Mouse (Mus musculus): Measurements from ENCODE around the gene Nr4a1.

Nr4a1 gene

DNA sequence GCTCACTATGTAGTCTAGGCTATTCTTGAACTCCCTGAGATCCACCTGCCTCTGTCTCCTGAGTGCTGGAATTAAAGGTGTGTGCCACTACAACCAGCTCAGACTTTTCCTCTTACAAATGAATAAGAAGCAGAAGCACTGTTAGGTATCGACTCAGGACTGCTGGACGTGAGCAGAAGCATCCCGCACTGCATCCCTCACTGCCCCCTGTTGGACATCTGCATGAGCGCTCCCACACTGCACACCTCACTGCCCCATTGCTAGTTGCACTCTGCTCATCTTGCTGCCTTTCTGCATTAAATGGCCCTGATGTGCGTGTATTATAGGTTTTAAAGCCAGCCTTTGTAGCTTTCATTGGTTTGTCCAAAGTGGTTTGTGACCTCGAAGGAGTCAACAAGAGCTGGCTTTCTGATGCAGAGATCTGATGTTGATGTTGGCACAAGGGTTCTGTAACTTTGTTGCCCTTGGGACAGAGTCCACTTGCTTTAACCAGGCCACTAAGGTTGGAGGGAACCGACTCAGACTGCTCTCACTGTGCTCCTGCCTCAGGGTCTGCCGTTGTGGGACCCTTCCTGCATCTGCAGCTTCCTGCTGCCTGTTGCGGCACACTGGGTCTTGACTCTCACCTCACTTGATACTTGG is 32.2 kb downstream of the Nr4a1 start:
- peak; percentile 51 for DNase-seq (ENCODE audit: low spot score)

DNA sequence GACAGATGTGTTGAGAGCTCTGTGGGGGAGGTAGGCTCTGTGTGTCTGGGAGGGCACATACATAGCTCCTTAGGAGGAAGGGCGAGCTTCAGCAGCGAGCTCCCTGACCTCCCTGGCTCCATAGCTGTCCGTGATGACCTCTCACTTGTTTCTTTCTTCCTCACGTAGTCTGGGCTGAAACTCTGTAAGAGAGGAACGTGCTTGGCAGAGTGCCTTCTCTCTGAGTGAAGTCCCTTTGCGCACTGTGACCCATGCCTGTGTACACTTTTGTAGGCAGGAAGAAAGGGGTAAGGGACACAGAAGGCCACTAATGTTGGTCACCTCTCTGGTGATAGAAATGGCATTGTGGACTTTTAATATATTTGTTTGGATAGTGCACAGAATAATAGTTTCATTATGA is 33.3 kb downstream of the Nr4a1 start:
- no peak for DNase-seq (ENCODE audit: low spot score)

DNA sequence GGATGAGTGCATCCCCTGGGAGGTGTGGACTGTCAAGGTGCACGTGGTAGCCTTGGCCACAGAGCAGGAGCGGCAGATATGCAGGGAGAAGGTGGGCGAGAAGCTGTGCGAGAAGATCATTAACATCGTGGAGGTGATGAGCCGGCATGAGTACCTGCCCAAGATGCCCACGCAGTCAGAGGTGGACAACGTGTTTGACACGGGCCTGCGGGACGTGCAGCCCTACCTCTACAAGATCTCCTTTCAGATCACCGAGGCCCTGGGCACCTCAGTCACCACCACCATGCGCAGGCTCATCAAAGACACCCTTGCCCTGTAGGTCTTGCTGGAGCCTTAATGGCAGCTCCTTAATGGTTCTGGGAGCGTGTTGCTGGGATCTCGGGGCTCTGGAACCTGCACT is 36.3 kb downstream of the Nr4a1 start:
- no peak for DNase-seq (ENCODE audit: low spot score)

DNA sequence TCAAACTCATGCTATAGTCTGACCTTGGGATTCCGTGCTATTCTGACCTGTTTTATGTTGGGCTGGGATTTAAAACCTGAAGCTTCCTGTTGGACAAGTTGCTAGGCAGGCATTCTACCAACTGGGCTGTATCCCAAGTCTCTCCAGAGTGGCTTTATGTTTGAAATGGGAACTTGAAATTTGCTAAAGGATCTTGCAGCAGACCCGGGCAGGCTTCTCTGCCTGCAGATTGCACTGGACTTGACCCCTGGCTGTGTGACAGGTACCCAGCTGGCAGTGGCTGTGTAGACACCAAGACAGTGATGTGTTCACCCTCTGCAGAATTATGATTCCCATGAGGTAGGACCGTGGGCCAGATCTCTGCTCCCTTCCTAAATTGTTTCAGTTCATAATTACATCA is 37.9 kb downstream of the Nr4a1 start:
- DNase-seq (ENCODE audit: low spot score) = no peak

DNA sequence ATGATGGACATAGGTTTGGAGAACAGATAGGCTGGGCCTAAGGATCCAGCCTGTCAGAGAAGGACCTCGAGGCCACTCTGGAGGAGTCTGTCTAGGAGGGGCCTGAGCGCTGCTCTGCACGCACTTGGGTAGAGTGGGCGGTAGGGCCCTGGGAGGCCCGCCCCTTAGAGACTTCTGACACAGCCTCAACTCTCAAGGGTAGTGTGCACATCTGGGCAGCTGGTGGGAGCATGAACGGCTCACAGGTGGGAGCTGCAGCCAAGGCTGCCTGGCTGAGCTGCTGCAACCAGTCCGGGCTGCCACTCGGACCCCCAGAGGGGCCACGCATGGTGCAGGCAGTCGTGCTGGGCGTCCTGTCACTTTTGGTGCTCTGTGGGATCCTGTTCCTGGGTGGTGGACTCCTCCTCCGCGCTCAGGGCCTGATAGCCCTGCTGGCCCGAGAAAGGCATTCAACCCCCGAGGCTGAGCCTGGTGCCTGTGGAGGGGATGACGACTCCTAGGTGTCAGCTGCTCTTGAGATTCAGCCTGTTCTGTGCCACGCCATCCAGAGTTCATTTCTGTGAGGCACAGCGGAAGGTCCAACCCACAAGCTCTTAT is 39.1 kb downstream of the Nr4a1 start, which contains the start of gene 6030408B16Rik:
Gene 6030408B16Rik, plus strand, starts transcription at position 188 of the 597 bp plus-strand sequence.
- no peak for DNase-seq (ENCODE audit: low spot score)

DNA sequence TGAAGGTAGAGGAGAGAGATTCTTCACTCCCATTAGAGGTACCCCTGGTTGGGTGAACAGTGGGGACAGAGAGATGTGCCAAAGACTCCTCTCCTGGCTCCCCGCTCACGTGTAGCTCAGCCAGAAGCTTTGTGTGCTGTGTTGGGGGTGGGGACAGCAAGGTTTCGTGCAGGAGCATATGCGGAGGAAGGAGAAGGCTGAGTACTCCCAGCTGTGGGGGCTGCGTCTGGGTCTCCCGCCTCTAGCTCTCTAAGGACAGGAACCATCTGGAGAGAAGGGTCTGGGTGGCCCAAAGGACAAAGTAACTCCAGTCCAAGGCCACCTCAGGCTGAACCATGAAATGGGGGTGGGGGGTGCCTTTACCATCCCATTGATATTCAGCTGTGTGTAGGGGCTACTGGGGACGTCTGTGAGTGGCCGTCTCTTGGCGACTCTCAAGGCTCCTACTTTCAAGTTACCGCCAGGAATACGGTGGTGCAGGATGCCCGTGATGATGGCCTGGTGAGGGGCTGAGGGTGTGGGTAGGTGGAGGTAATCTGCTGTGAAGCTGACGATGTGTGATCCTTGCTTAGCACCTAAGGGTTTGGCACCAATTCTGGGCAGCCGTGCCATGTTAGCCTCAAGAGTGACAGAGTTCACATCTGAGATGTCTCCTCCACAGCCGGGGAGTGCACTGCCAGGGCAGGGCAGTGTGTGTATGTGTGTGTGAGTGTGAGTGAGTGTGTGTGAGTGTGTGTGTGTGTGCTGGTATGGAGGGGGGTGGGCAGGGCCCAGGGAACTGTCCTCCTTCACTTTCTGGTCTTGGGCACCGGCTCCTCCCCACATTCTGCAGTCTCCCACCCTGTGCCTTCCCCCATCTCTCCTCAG is 40.2 kb downstream of the Nr4a1 start:
- DNase-seq (ENCODE audit: low spot score) = no peak

DNA sequence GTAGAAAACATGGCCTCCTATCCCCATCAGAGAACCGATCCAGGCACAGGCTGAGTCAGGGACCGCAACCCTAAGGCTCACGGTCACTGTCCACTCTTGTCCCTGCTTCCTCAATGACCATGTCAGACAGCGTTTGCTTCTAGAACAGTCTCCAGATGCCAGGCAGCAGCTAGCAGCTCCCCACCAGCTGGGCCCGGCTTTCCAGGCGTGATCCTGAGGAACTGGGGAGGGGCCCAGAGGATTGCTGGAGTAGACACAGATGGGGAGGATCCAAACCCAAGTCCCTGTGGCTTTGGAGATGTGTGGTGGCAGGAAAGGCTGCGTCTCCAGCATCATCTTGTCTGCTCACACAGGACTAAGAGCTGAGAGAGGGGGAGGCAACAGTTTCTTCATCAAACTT is 41.0 kb downstream of the Nr4a1 start:
- no peak for DNase-seq (ENCODE audit: low spot score)

DNA sequence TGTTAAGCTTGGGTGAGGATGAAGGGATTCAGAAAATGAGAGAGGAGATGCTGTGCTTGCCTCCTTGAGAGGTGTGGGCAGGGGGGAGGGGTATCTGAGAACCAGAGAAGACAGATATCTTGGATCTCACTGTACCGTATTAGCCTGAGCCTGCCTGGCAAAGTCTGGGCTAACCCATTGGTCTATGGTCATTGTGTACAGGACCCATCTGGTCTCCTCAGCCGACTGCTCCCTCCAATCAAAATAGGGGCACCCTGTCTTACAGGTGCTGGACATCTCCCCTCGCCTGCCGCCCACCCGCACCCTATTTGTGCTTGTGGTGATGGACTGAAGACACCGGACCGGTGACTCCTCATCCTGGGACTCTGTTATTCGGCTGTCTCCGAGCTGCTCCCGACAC is 41.5 kb downstream of the Nr4a1 start:
- DNase-seq (ENCODE audit: low spot score) = no peak

DNA sequence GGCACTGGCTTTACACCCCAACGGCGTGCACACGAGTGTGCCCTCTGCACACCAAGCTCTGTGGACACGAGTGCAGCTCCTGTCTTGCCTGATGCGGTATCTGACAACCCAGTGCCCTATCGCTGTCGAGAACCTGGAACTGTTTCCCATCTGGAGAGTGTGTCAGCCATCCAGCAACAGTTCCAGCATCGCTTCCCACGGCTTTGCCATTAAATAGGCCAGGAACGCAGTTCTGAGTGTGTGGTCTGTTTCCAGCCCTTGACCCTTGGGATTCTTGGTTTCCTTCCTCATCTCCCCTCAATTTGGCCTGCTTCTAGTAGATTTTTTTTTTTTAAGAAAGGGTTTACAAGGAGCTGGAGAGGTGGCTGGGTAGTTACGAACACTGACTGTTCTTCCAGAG is 42.0 kb downstream of the Nr4a1 start:
- no peak for DNase-seq (ENCODE audit: low spot score)

DNA sequence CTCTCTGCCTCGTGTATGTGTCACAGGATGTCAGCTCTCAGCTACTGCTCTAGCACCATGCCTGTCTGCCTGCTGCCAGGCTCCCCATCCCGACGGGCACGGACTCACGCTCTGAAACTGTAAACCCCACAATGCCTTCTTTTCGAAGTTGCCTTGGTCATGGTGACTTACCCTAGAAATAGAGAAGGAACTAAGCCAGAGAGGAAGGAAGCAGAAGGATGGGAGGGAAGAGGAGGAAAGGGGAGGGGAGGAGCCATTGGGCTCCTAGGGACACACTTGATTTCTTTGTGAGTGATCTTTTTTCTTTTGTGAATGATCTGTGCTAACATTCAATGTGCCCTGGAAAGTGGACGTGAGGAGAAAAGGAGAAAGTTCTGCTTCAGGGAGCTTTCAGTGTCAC is 43.9 kb downstream of the Nr4a1 start:
- DNase-seq (ENCODE audit: low spot score) = no peak

DNA sequence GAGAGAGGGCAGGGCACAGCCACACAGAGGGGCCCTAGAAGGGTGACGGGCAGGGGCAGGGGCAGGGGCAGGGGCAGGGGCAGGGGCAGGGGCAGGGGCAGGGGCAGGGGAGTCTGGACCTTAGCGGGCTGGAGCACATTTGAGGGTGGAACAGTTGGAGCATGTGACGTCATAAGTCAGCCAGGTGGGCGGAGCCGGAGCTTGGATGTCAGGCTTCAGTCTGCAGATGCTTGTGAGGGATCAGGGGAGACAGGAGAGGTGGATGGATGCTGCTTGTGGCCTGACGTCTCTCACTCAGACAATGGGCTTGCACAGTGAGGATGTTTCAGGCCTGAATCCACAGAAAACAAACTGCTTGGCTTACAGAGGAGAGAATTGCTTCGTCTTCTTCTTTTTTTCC is 44.5 kb downstream of the Nr4a1 start:
- DNase-seq (ENCODE audit: low spot score) = peak; percentile 74

DNA sequence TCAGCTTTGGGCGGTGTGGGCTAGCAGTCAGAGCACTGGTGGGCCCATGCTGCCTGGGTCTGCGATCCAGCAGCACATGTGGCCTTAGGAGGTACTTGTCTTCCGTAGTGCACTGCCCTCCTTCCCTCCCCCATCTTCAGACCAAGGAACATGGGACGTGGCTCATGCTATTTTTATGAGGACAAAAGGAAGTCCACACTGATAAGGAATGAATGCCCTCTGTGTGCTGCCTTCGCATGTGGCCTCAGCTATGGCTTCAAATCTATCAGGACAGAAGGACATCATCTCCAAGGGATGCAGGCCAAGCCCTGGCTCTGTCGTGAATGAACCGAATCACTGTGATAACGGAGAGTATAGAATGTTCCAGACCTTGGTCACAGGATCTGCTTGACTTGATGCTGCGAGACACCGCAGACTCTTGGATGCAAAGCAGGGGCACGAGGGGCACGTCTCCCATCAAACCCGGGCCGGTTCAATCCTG is 45.5 kb downstream of the Nr4a1 start:
- DNase-seq (ENCODE audit: low spot score) = no peak

DNA sequence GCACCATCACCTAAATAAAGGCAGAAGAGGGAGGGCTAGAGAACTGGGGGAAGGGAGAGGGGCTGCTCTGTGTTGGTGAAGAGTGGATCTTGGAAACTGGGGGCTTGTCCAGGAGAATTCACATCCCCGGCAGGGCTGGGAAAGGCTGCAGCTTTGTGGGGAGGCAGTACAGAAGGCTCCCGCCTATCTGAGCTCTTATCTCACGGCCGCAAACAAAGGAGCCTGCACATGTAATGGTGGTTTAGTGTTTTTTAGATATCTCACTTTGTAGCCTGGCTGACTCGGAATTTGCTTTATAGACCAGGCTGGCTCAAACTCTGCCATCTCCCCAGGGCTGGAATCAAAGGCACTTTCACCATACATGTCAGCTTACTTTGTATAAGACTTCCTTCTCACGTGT is 46.1 kb downstream of the Nr4a1 start:
- DNase-seq (ENCODE audit: low spot score) = no peak

DNA sequence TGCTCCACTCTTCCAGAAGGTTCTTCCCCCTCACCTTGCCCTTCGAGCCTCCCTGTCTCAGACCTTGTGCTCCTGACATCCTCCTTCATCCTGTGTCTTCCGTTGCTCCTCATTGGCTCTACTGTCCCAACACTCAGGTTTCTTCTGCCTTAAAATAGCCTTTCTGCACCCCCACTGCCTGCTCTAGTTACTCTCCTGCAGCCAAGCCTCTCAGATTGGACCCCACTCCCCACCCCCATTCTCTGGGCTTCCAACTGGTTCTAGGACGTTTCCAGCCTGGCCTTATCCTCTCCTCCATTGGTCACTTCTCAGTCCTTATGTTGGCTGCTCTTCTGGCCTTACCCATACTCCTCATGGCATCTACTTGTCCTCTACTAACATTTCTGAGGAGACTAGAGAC is 48.1 kb downstream of the Nr4a1 start:
- DNase-seq (ENCODE audit: low spot score) = no peak

DNA sequence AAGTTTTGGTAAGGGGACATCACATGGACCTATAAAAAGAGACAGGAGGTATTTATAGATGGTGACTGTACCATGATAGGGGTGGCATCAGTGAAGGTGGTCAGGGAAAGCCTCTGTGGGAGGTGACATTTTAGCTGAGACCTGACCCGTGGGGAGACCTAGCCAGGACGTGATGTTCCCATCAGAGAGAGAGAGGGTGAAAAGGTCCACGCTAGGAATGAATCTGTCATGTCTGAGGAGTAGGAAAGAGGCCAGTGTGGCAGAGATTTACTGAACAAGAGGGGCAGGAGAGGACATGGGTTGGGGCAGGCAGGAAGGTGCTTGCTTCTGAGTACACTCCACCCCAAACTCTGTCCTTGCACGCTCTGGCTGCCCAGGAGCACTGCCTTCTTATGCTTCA is 49.8 kb downstream of the Nr4a1 start:
- no peak for DNase-seq (ENCODE audit: low spot score)

DNA sequence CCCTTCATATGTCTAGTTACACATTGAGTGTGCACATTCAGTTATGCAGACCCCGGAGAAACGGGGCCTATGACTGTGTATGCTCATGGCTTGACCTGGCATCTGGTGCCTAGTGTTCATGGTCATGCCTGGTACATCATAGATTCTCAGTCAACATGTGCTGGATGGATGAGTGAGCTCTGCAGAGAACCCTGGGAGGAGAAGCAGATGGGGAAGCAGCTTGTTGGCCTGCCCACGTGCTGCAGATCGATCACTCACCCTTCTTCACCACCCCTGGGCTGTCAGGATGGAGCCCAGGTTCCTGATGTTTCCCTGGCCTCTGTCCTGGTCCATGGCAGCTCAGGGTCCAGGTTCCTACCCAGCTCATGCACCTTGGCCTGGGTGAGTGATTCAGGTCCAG is 52.4 kb downstream of the Nr4a1 start:
- no peak for DNase-seq (ENCODE audit: low spot score)

DNA sequence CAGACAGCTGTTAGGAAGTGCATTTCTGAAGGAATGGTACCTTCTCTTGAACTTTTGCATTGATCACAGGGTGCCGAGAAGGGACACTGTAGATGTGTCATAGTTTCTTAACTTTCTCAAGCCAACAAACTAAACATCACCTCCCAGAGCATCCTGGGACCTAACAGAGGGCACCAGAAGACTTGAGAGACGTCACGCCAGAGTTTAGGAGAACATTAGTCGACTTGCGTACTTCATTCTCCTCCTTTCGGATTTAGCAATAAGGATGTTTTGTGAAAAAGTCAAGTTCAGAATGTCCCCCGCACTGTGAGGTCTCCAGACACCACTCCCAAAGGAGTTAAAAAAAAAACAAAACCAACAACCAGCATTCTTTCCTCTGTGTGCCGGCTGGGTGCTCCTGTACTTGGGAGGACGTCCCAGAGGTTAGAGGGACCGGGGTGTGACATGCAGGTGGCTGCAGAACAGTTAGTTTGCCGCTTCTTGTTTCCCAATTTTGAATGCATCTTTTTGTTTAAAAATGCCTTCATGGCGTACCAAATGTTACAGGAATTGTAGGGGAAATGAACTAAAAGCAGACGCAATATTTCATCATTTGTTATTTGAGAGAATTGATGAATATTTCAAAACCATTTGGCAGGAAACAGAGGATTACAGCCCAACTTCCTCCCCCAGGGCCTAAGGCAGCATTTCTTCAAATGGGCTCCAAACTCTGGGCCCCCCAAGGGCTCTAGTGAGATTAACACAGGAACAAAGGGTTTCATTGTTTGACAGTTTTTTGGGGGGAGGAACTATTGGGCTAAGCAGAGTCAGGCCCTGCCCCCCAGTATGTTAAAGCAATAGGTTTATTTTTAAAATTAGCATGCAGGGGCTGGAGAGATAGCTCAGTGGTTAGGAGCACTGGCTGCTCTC is 54.6 kb downstream of the Nr4a1 start:
- DNase-seq (ENCODE audit: low spot score) = no peak

DNA sequence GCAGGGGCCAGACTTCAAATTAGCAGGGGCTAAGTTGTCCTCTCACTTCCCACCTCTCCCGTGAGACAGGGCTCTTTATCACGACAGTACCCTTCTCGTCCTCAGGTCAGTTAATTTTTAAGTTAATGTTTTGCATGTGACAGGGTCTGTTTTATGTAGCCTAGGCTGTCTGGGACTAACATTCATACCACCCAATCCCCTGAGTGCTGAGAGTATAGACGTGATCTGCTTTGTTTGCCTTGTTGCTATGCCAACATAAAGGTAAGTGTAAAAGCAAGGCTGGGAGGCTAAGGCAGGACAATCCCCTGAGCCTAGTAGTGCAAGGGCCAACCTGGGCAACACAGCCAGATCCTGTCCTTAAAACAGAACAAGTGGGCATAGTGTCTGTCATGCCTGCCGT is 55.4 kb downstream of the Nr4a1 start:
- no peak for DNase-seq (ENCODE audit: low spot score)

DNA sequence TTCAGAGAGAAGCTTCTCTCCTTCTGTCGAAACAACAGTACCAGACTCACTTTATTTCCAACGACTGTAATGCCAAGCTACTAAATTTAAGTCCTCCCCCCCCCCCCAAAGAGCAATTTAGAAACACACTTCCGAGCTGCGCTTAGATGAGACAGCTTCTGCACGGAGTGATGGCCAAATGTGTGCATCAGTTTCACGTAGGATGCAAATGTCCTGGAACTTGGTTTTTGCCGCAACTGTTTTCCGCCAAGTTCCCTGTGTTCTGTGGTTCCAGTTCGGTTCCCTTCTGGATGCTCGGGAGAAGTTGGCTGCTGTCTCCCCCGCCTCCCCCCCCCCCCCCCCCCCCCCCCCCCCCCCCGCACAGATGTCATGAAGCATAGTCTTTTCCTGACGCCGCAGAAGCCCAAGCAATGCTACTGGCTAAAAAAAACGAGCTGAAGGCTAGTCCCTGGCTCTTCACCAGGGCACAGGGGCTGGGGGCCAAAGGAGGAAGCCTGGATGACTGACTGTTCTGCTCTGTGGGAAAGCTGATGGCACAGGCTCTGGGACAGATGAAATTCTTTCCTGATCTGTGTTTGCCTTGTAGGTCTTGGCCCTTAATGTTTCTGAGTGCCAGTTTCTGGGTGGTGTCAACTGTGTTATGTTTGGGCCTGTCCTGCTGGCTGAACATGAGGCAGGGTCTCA is 57.2 kb downstream of the Nr4a1 start:
- no peak for DNase-seq (ENCODE audit: low spot score)

DNA sequence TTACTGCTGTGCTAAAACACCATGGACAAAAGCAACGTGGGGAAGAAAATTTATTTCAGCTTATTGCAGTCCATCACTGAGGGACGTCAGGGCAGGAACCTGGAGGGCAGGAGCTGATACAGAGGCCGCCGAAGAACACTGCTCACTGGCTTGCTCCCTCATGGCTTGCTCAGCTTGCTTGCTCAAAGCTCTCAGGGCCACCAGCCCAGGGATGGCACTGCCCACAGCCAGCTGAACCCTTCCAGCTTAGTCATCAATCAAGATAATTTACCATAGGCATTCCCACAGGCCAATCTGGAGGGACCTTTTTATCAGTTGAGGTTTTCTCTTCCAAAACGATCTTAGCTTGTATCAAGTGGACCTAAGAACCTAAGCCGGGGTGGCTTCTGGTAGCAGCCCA is 57.9 kb downstream of the Nr4a1 start:
- no peak for DNase-seq (ENCODE audit: low spot score)

DNA sequence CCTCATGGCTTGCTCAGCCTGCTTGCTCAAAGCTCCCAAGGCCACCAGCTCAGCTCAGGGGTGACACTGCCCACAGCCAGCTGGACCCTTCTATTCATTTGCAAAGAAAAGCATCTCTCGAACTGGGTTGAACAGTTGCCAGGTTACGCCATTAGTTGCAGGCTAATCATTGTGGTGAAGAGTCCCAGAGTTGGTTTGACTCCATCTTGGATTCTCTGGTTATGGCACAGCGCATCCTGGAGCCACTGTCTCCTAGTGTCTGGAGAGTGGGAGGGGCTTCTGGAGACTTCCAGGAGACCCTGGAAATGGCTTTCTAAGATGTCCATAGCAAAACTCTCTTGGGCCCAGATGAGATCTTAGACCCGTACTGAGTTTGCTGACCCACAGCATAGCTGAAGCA is 61.3 kb downstream of the Nr4a1 start:
- no peak for DNase-seq (ENCODE audit: low spot score)

DNA sequence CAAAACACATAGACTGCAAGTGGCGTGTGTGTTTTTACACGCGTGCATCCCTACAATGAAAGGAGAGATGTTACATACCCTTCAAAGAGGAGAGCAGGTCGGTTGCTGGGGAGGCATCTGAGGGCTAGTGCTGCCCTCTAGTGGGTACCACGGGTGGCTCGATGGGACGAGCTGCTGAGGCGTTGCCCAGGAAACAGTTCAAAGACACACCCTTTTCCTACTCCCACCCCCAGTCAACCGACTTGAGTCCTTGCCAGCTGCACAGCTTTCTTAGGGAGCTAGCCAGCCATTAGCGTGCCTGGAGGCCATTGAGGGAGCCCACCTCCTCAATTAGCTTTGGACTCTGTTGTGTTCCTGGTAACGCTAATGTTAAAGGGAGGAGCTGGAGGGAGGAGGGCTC is 61.8 kb downstream of the Nr4a1 start:
- peak; percentile 93 for DNase-seq (ENCODE audit: low spot score)
